Mouse (Mus musculus): ENCODE measurements at regions not wholly inside any gene's neighbourhood (a gene's known extent, or its start where the extent isn't known, plus 50 kb on each side); places are given as distances from the start of the nearest gene placed in this dataset.

GRCm38 (mm10) chr1:190067181-190067580 lies 103.3 kb downstream of the Prox1 start:
- no peak for DNase-seq (ENCODE audit: low read depth, low spot score)

GRCm38 (mm10) chr1:190066426-190066825 lies 104.1 kb downstream of the Prox1 start:
- DNase-seq (ENCODE audit: low read depth, low spot score) = no peak

- DNase-seq (ENCODE audit: low read depth, low spot score) = no peak
These were observed 108.8 kb downstream of the Prox1 start for GRCm38 (mm10) chr1:190061560-190062295.

GRCm38 (mm10) chr1:190059025-190059424 lies 111.5 kb downstream of the Prox1 start:
- DNase-seq (ENCODE audit: low read depth, low spot score) = no peak

- no peak for DNase-seq (ENCODE audit: low read depth, low spot score)
These were observed 113.6 kb downstream of the Prox1 start for GRCm38 (mm10) chr1:190056931-190057330.

- no peak for DNase-seq (ENCODE audit: low read depth, low spot score)
These were observed 118.6 kb downstream of the Prox1 start for GRCm38 (mm10) chr1:190051903-190052302.

GRCm38 (mm10) chr1:190048521-190049170 lies 121.9 kb downstream of the Prox1 start:
- DNase-seq (ENCODE audit: low read depth, low spot score) = no peak

GRCm38 (mm10) chr1:190047201-190047600 lies 123.3 kb downstream of the Prox1 start:
- DNase-seq (ENCODE audit: low read depth, low spot score) = no peak

GRCm38 (mm10) chr1:190045797-190046196 lies 123.6 kb upstream of the Smyd2 start:
- DNase-seq (ENCODE audit: low read depth, low spot score) = peak; percentile 5

GRCm38 (mm10) chr1:190044036-190044435 lies 121.9 kb upstream of the Smyd2 start:
- DNase-seq (ENCODE audit: low read depth, low spot score) = no peak

GRCm38 (mm10) chr1:190043156-190043555 lies 121.0 kb upstream of the Smyd2 start:
- no peak for DNase-seq (ENCODE audit: low read depth, low spot score)

GRCm38 (mm10) chr1:190042197-190042596 lies 120.0 kb upstream of the Smyd2 start:
- no peak for DNase-seq (ENCODE audit: low read depth, low spot score)

GRCm38 (mm10) chr1:190041096-190041706 lies 119.0 kb upstream of the Smyd2 start:
- DNase-seq (ENCODE audit: low read depth, low spot score) = peak; percentile 11

- no peak for DNase-seq (ENCODE audit: low read depth, low spot score)
These were observed 115.9 kb upstream of the Smyd2 start for GRCm38 (mm10) chr1:190038046-190038445.

- DNase-seq (ENCODE audit: low read depth, low spot score) = no peak
These were observed 114.6 kb upstream of the Smyd2 start for GRCm38 (mm10) chr1:190036726-190037125.

GRCm38 (mm10) chr1:190035935-190036334 lies 113.8 kb upstream of the Smyd2 start:
- no peak for DNase-seq (ENCODE audit: low read depth, low spot score)

- DNase-seq (ENCODE audit: low read depth, low spot score) = no peak
These were observed 111.9 kb upstream of the Smyd2 start for GRCm38 (mm10) chr1:190034091-190034490.

GRCm38 (mm10) chr1:190027536-190027935 lies 105.4 kb upstream of the Smyd2 start:
- DNase-seq (ENCODE audit: low read depth, low spot score) = no peak

- no peak for DNase-seq (ENCODE audit: low read depth, low spot score)
These were observed 87.3 kb upstream of the Smyd2 start for GRCm38 (mm10) chr1:190009466-190009865.

- no peak for DNase-seq (ENCODE audit: low read depth, low spot score)
These were observed 85.1 kb upstream of the Smyd2 start for GRCm38 (mm10) chr1:190007271-190007670.

GRCm38 (mm10) chr1:190001084-190001483 lies 78.9 kb upstream of the Smyd2 start:
- DNase-seq (ENCODE audit: low read depth, low spot score) = no peak

GRCm38 (mm10) chr1:189993706-189994105 lies 71.5 kb upstream of the Smyd2 start:
- DNase-seq (ENCODE audit: low read depth, low spot score) = no peak

GRCm38 (mm10) chr1:189993221-189993620 lies 71.1 kb upstream of the Smyd2 start:
- no peak for DNase-seq (ENCODE audit: low read depth, low spot score)

Data from A20 (cell line).